Mouse (Mus musculus): Measurements from ENCODE around the gene Hsd3b7.

DNA sequence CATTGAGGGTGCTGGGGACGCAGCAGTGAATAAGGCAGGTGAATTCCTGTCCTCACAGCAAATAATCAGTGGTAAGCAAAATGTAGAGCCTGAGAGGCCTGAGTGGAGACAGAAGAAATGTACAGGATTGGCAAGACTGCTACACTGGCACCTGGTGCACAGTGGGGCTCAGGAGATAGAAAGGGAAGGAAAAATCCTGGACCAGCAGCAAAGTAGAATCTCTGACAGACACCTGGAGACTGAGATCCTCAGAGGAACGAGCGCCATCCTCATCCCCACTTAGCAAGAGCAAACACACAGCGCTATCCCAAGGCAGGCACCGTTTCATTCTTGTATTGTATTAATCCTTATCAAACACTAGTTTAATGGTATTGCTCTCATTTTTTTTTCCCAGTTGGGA, 37.1 kb downstream of the Hsd3b7 start:
- TF ChIP-seq CTCF (IDR thresholded peaks at IDR 0.05; ENCODE audit: borderline replicate concordance, control insufficient read depth, extremely low read depth, insufficient read depth, low read length, poor library complexity) (no peak), POLR2A (IDR thresholded peaks at IDR 0.05; ENCODE audit: control insufficient read depth, extremely low read depth, insufficient read depth, low read length, poor library complexity) (no peak)
